Mouse (Mus musculus) spleen, postnatal 36 days (tissue): ENCODE results near the gene Fbxw21.
"Not testable (repeated sequence)": the region's sequence is repeated elsewhere in the genome, so short reads cannot be mapped to it uniquely, and the experiment has no call there.

Experiments
- DNase-seq, 2 experiments: peaks; one replicate each; pipeline ENCODE4 v3.0.0; 2022; ENCODE audit warnings: low spot score in 2 of 2, mixed read lengths in 1 of 2

Gene Fbxw21

DNA sequence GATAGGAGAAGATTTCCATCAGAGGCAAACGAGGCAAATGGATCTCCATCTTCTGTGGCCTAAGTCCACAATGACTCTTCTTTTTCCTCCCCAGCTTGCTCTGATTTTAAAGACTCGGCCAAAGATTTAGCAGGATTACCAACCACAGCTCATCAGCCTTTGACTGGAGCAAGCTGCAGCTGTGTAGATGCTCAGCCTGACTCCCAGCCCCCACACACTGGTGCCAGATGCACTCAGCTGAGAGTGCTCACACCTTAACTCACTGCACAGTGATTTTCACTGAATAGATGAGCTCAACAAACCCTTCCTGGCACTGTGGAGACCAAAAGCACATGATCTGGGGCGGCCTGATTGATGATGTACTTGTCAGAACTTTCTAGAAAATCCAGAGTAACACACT lies at the start of gene Fbxw21:
TSS of gene Fbxw21 (minus strand) at position 101 of the 400 bp plus-strand sequence.
- no peak for DNase-seq

DNA sequence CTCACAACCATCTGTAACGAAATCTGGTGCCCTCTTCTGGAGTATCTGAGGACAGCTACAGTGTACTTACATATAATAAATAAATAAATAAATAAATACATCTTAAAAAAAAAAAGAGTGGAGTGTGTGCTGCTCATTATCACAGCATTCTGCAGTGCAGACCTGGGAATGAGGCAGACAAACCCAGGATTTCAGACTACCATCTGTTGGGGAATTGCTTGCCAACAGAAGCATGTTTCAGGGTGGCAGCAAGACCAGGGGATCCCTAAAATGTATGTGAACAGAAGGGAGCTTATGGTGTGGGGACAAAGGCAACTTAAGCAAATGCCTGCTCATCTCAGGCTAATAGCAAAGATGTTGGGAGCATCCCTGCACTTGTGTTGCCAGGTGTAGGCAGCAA lies 39.5 kb upstream of the Fbxw21 start:
- not testable (repeated sequence) for DNase-seq

DNA sequence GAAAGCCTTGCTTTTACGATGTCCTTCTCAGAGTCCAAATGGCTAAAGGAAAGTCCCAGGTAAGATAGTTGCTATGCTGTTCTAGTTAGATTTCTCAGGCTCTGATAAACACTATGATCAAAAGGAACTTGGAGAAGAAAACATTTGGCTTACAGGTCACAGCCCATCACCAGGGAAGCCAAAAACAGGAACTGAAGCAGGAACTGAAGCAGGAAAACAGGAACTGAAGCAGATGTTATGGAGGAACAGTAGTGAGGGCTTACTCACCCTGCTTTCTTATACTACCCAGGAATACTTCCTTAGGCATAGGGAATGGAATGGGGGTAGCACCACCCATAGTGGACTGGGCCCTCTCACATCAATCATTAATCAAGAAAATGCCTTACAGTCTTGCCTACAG lies 38.5 kb upstream of the Fbxw21 start:
- DNase-seq, result peak; percentile 5 to 7

DNA sequence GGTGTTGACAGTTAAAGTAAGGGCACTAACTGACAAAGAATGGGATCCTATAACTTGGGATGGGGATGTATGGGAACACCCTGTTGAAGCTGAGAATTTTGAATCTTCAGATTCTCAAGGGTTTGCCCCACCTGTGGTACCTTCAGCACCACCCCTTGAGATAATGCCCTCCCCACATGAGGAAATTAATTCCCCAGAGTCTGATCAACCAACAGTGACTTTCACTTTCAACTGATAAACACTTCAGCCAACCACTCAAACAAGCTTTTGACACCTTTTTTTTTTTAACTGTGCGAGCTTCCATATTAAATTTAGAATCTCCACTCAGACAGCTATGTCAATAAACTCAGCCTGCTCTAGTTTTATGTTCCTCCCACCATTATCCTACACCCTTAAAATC lies 37.5 kb upstream of the Fbxw21 start:
- DNase-seq, result peak; percentile 29 to 39

DNA sequence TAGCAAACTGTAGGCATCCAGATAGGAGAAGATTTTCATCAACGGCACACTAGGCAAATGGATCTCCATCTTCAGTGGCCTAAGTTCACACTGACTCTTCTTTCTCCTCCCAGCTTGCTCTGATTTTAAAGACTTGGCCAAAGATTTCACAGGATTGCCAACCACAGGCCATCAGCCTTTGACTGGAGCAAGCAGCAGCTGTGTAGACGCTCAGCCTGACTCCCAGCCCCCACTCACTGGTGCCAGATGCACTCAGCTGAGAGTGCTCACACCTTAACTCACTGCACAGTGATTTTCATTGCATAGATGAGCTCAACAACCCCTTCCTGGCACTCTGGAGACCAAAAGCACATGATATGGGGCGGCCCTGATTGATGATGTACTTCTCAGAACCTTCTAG lies 34.0 kb upstream of the Fbxw21 start, which contains the start of gene Fbxw13:
TSS of gene Fbxw13 (minus strand) at position 101 of the 400 bp plus-strand sequence.
- DNase-seq, result not testable (repeated sequence)

DNA sequence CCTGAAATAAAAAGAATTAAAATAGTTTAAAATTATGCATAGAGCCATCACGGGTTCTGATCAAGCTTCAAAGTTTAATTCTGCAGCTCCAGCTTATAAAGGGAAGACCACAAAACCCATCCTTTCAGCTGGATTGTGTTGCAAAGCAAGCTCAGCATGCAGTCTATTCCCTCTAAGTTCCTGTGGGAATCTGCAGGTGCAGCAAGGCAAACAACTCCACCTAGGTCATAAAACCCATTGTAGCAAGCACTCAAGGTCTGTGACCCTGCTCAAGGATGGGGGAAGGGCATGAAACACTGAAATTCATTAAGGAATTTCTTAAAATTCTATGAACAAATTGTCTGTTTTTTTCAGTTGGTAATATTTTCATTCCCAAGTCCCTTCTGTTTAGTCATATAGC lies 15.4 kb upstream of the Fbxw21 start:
- DNase-seq, result no peak

DNA sequence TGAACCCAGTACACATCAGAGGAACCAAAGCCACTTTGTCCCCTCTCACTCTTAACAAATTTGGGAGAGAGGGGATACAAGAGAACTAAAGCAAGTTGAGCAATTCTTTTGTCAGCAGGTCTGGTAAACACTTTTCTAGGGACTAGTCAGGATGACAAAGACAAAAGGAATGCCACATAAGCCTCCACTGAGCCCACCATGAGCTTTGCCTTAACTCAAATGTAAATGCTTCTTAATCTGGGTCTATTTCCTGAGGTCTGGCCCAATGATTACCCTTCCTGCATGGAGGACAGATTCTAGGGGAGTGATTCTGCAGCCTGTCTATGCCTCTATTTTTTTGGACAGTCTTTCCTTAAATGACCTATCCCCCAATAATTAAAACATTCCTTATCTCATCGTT lies 14.5 kb upstream of the Fbxw21 start:
- no peak for DNase-seq

DNA sequence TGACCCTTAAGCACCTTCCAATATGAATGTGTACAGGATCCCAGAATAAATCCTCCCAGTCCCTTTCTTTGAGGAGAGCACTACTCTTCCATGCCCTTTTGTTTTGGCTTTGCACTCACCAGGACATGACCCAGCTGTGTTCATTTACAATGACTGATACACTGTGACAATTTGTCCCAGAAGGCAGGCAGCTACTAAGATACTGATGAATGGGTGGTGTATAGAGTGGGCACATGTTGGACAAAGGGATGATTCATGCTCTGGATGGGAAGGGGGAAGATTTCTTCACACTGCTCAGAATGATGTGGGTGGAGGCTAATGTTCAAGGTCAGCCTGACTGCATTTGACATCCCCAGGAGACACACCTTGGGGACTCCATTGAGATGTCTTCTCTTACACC lies 5.5 kb upstream of the Fbxw21 start:
- no peak for DNase-seq

DNA sequence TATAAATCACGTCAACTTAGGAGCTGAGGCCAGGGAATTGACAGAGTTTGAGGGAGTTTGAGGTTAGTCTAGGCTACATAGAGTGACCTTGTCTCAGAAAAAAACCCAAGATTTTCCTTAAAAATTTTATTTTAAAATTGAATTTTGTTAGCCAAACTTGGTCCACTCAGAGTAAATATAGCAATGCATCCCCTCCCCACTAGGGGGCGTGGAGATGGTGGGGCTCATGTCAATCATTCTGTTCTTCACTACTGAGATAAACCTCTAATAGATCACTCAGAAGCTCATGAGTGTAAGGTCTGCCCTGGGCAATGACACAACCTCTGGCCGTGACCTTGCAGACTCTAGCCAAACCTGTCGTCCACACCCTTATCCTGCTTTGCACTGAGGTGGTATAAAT lies 21.4 kb downstream of the Fbxw21 start:
- DNase-seq, result not testable (repeated sequence)

DNA sequence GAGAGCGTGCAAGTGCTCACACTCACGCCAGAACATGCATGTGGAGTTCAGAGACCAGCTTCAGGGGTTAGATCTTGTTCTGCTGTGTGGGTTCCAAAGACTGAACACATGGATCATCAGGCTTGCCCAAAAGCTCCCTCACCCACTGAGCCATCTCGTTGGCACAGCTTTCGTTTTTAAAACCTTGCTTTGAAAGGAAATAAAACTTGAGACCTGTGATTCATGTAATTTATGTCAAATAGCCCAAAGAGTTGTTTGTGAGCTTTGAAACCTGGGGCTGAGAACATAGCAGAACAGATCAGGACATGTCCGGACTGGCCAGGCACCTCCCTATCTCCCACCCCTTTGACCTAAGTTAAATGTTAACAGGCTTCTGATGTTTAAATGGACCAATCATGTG lies 31.8 kb downstream of the Fbxw21 start:
- no peak for DNase-seq

DNA sequence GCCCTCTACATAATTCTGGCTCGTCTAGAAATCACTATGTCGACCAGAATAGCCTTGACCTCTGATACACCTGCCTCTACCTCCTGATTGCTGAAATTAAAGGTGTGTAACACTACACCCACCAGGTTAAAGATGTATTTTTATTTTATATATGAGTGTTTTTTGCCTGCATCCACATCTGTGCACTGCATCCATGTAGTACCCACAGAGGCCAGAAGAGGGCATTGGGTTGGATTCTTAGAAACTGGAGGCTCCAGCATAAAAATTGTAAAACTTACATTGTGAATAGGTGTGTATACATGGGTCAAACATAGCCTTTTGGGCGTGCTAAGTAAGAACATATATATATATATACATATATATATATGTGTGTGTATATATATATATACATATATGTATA lies 33.6 kb downstream of the Fbxw21 start:
- no peak for DNase-seq

DNA sequence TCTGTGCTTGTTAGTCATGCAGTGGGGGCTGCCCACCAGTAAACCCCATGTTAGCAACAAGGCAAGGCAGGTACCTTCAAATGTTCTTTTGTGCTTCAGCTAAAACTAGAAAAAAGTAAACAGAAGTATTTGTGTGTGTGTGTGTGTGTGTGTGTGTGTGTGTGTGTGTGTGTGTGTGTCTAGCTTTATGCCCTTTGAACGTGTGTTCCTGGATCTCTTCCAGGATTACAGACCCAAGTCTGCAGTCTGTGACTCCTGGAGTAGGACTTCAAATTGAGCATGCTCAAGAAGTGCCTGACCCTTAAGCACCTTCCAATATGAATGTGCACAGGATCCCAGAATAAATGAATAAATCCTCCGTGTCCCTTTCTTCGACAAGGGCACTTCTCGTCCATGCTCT lies 34.8 kb downstream of the Fbxw21 start:
- DNase-seq, result no peak

DNA sequence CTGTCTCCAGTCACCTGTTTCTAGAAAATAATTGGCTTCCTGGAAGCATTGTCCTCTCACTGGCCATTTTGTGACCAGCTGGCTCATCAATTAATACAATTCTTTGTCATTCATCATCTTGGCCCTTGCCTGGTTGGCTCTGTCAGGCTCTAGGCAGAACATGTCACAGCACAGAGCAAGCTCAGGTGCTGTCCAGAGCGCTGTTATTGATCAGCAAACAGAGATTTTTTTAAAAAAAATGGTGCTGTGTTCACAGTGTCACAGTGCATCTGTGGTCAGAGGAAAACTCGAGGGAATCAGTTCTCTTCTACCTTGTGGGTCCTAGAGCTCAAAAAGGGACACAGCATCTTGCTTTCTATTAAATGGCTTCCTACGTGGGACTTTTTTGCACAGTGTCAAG lies 36.4 kb downstream of the Fbxw21 start:
- no peak for DNase-seq

DNA sequence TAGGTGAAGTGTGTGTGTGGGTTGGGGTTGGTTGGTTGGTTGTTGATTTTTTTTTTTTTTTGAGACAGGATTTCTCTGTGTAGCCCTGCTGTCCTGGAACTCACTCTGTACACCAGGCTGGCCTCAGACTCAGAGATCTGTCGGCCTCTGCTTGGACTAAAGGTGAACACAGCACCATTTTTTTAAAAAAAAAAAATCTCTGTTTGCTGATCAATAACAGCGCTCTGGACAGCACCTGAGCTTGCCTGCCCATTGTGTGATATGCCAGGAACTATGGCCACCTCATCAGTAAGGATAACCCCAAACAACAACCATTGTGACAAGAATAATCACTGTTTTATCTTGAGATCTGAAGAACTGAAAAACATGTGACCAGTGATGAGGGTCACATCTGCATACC lies 36.8 kb downstream of the Fbxw21 start:
- no peak for DNase-seq

DNA sequence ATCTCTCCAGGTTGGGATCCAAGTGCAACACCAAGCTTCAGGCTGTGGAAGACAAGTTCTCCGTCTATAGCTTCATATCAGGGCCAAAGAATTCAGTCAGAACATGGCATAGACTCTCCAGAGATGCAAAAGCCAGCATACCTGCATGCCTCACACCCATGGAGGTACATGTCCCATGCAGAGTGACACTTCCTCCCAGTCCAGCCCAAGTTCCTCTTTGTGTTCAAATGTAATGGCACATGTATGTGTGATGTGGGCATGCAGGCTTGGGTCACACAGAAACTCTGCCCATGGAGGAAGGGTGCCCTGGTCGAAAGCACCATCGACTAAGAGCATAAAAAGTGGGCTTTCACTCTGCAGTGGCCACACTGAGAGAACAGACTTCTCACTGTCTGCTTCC lies 37.7 kb downstream of the Fbxw21 start:
- DNase-seq, result no peak

DNA sequence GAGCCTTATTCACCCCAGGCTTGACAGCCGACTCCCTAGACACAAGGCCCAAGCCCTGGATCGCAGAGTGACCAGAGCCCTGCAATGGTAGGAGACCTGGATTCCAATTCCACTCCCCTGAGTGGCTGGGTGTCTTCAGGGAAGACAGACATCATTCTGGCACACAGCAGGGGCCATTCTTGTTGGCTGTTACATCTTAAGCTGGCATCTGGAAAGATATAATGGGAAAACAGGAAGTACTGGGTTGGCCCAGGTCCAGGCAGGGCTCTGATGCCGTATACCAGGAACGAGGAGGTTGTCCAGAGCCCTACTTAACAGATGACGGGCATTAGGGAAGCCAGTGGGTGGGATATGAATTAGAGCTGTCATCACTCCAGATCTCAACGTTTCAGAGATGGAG lies 38.6 kb downstream of the Fbxw21 start:
- no peak for DNase-seq

DNA sequence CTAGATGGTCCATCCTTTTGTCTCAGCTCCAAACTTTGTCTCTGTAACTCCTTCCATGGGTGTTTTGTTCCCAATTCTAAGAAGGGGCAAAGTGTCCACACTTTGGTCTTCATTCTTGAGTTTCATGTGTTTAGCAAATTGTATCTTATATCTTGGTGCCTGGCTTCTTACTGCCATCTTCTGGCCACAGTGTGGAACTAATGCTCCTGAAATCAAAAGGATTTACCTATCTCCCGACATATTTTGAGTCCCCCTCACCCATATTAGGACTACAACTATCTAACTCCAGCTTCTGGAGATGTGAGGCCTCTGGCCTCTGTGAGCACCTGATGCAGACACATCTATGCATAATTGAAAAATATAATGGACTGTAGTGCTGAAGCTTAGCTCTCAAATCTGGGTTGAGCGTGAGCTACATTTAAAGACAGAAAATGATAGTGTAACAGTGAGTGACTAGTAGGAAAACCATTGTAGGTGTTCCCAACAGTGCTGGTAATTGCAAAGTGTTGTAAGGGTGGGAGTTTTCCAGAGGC lies 39.2 kb downstream of the Fbxw21 start:
- peak in 1 of 2 experiments; percentile 34 for DNase-seq

DNA sequence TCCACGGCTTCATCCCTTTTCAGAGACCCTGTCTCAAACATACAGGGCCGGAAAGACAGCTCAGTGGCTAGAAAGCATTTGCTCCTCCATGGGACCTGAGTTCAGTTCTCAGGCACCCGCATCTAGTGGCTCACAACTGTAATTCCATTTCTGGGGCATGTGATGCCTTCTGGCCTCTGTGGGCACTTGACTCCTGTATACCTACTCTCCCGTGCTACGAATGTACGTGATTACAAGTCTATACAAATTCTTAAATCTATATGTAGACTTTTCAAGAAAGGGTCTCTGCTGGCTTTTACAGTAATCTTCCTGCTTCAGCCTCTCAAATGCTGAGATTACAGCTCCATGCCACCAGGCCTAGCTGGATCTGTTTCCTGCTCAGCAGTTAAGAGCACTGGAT lies 40.9 kb downstream of the Fbxw21 start:
- no peak for DNase-seq

DNA sequence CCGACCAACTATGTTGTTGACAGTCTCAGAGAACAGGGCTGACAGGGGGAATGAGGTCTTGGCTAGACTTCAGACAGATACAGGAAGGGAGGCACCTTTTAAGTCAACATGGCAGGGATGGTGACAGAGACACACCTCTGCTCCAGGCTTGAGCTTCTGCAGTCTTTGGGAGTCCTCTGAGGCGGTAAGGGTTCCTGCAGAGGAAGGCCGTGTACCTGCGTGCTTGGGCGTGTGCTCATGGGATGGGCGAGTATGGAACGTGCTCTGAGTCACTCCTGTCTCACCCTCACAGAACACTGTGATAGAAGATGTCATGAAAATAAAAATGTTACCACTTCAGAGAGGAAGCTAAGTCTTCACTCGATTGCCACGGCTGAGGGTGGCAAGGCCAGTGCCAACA lies 42.3 kb downstream of the Fbxw21 start:
- DNase-seq, result no peak

DNA sequence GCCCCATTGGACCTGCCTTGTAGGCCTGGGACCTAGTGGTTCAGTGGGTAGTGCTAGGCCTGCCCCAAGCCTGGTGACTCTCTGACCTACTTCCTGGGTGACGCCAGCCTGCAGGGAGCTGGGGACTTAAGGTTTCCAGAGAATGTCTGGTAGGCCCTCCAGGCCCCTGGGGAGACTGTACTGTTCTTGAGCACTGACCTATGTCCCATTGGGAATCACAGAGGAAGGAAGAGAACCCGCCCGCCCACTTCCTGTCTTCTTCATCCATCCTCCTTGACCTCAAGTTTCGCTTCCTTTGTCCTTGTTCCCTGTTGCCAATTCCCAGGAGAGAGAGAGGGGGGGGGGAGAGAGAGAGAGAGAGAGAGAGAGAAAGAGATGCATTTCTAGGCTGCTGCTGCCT lies 43.7 kb downstream of the Fbxw21 start:
- DNase-seq, result no peak

DNA sequence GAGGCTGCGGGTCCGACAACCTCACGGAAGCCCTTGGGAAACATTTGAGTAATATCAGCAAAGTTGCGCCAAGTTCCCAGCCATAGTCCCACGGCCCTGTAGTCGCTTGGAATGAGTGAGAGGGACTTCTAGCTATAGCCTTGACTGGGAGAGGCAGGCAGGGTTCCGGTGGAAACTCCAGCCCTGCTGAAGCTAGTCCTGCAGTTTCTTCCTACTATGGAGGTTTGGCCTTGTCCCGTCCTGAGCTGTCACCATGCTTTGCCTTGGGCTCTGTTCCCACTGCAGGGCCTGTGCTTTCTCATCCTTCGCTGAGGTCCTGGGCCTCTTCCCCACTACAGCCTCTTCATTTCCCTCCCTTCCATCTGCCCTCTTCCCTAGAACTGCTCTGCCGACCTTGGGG lies 45.6 kb downstream of the Fbxw21 start:
- no peak for DNase-seq

DNA sequence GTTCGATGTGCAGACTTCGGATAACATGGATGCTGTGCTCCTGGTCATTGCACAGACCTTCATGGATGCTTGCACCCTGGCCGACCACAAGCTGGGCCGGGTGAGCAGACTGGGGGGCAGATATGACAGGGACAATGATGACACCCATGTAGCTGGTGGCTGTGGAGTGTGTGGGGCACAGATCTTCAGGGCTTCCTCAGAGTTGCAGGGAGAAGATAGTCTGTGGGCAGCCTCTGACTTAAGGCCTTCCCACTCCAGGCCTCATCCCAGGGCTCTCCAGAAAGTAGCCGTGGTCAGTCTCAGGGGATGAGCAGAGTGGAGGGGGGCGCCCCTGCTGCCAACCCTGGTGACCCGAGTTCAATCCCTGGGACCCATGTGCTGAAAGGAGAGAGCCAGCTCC lies 47.0 kb downstream of the Fbxw21 start:
- DNase-seq, result no peak

DNA sequence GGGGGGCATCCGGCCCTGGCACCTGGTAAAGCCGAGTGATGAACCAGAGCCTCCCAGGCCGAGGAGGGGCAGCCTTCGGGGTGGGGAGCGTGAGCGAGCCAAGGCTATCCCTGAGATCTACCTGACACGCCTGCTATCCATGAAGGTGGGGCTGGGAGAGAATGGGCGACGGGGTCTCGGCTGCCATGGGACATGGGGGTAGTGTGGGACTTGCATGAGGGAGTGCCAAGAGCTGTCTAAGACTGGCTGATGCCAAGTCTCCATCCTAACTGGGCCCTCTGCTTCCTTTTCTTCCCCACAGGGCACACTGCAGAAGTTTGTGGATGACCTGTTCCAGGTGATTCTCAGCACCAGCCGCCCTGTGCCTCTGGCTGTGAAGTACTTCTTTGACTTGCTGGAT lies 47.6 kb downstream of the Fbxw21 start:
- no peak for DNase-seq

DNA sequence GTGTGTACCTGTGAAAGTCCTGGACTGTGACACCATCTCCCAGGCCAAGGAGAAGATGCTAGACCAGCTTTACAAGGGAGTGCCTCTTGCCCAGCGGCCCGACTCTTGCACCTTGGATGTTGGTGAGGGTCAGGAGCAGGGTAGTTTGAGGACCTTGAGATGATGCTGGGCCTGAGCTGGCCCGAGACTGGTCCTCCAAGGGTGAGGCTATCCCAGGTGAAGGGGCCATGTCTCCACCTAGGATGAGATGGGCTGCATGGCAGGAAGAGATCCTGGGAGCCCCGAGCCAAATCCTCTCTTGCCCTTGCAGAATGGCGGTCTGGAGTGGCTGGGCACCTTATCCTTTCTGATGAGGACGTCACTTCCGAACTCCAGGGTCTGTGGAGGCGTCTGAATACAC lies 48.5 kb downstream of the Fbxw21 start:
- no peak for DNase-seq

DNA sequence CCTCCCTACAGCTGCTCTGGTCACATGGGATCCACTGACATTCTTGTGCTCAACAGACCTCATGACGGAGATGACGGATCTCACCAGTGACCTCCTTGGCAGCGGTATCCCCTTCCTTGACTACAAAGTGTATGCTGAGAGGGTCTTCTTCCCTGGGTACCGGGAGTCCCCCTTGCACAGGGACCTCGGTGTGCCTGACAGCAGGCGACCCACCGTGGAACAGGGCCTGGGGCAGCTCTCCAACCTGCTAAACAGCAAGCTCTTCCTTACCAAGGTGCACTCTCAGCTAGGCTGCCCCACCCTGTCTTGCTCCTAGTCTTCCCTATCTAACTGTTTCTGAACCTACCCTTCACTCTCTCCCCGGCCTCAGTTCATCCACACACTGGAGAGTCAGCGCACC lies 50.2 kb downstream of the Fbxw21 start:
- DNase-seq, result no peak
